Mouse (Mus musculus) thymus, adult 2 months (tissue): Measurements from ENCODE around the gene Wwox. TPM values are rescaled to one million over a fixed set of nuclear protein-coding genes. Genes with fewer than 3 reads are reported as not detected.

ENCODE experiments used
- DNase-seq: peaks from one replicate; pipeline ENCODE4 v3.0.0; 2021
- H3K27ac ChIP-seq: fragments of 200-500 bp; 2 replicates; pipeline ENCODE4 v1.5.1; 2012; ENCODE audit warnings: low read length, control low read depth; ENCODE audit not compliant: control insufficient read depth, insufficient read depth
- H3K27me3 ChIP-seq: fragments of 200-500 bp; 2 replicates; pipeline ENCODE4 v1.6.1; 2012; ENCODE audit warnings: mild to moderate bottlenecking, low read length, moderate library complexity, mixed read lengths; ENCODE audit not compliant: control insufficient read depth, insufficient read depth
- H3K36me3 ChIP-seq: fragments of 200-500 bp; 2 replicates; pipeline ENCODE4 v1.6.1; 2012; ENCODE audit warnings: mild to moderate bottlenecking, low read length, moderate library complexity; ENCODE audit not compliant: control insufficient read depth, insufficient read depth
- H3K4me1 ChIP-seq: fragments of 200-500 bp; replicated peaks from 2 replicates; pipeline ENCODE4 v1.6.1; 2012; ENCODE audit warnings: low read length; ENCODE audit not compliant: control insufficient read depth, insufficient read depth
- H3K4me3 ChIP-seq: fragments of 200-500 bp; 2 replicates; pipeline ENCODE4 v1.5.1; 2012; ENCODE audit warnings: mild to moderate bottlenecking, low read length, control low read depth, moderate library complexity; ENCODE audit not compliant: control insufficient read depth, insufficient read depth
- CTCF ChIP-seq: fragments of 200-500 bp; IDR thresholded peaks from 2 replicates; pipeline ENCODE4 v1.5.1; 2012; ENCODE audit warnings: mild to moderate bottlenecking, control low read depth, low read length, moderate library complexity, borderline replicate concordance; ENCODE audit not compliant: control insufficient read depth, poor library complexity, insufficient read depth; ENCODE audit errors: extremely low read depth
- POLR2A ChIP-seq: fragments of 200-500 bp; IDR thresholded peaks from 2 replicates; pipeline ENCODE4 v1.6.1; 2012; ENCODE audit warnings: mild to moderate bottlenecking, low read length, control low read depth, moderate library complexity; ENCODE audit not compliant: control insufficient read depth, poor library complexity, insufficient read depth; ENCODE audit errors: extremely low read depth
- WGBS: fragments of 180-500 bp; shearing (Covaris S2); methylation state at CpG from one replicate; pipeline ENCODE4 v1.1.7; 2018; 5-methylcytosine and 5-hydroxymethylcytosine counted together
- polyA plus RNA-seq: library from polyadenylated mRNA; depleted of rRNA; stranded (reverse); fragments of >200 nt; gene quantifications from 2 replicates; pipeline ENCODE4 v1.2.3, GENCODE M21; 2012

Wwox gene
- polyA plus RNA-seq, 1 experiment: 8.4 TPM

DNA sequence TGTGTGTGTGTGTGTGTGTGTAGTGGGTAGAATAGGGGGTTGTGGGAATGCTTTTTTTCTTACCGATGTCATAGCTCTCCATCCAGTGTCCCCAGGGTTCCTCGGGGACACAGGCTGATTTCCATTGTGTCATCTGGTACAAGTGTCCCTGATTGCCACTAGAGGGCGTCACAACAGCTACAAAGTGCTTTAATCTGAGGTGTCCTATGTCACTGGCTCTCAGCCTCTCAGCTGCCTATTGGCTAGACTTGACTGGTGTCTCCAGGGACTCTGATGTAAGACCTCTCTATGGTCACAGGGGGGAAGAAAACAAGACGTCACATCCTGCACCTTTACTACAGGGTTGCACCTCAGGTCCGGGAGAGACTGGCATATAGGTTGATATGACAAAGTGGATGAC is 363.7 kb downstream of the Wwox start:
- peaks cover 11% of the 10 kb centered on the region for H3K4me1 ChIP-seq
- no peak for DNase-seq
- H3K4me3 ChIP-seq: no peak overlapping the region
- no peak overlapping the region for H3K27ac ChIP-seq
- H3K27me3 ChIP-seq: no peaks in the 10 kb centered on the region
- no peak for TF ChIP-seq CTCF
- no peak for TF ChIP-seq POLR2A
- H3K36me3 ChIP-seq: no peaks in the 10 kb centered on the region
- WGBS: 64% methylated on average over 5 of the region's 5 CpGs

GRCm38 (mm10) chr8:114806826-114807420 is 367.5 kb downstream of the Wwox start:
- 97% methylated on average over 9 of the region's 9 CpGs for WGBS
- peaks cover 12% of the 10 kb centered on the region for H3K4me1 ChIP-seq
- no peak for DNase-seq
- no peak overlapping the region for H3K27ac ChIP-seq
- H3K27me3 ChIP-seq: no peaks in the 10 kb centered on the region
- no peaks in the 10 kb centered on the region for H3K36me3 ChIP-seq
- no peak for TF ChIP-seq CTCF
- TF ChIP-seq POLR2A: no peak
- H3K4me3 ChIP-seq: no peak overlapping the region

- Histone ChIP-seq H3K36me3 (no peaks in the 10 kb centered on the region), H3K4me3 (no peak overlapping the region), H3K27me3 (no peaks in the 10 kb centered on the region), H3K4me1 (peaks cover 6% of the 10 kb centered on the region), H3K27ac (no peak overlapping the region)
- 70% methylated on average over 22 of the region's 22 CpGs for WGBS
- no peak for DNase-seq
- TF ChIP-seq POLR2A: no peak
- no peak for TF ChIP-seq CTCF
Observed at GRCm38 (mm10) chr8:114807676-114808426, 368.4 kb downstream of the Wwox start.

DNA sequence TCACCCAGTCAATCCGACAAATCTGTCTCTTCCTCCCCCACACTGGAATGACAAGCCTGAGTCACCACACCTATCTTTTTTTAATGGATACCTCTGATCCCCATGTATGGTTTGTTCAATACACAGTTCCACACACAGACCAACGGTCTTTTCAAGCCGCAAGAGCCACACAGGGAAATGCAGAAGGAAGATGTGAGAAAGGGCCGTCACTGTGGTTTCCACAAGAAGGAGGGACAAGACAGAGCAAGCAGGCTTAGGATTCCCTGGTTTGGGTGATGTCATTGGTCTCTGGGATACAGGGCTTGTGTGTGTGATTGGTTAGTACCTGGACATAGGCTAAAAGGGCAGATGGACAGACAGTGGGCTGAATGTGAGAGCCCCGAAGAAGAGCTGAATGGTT is 371.0 kb downstream of the Wwox start:
- 43% methylated on average over 5 of the region's 5 CpGs for WGBS
- no peak overlapping the region for H3K4me3 ChIP-seq
- no peak for DNase-seq
- TF ChIP-seq CTCF: no peak
- no peak for TF ChIP-seq POLR2A
- H3K36me3 ChIP-seq: no peaks in the 10 kb centered on the region
- H3K27me3 ChIP-seq: no peaks in the 10 kb centered on the region
- peaks cover 16% of the 10 kb centered on the region for H3K4me1 ChIP-seq
- no peak overlapping the region for H3K27ac ChIP-seq

DNA sequence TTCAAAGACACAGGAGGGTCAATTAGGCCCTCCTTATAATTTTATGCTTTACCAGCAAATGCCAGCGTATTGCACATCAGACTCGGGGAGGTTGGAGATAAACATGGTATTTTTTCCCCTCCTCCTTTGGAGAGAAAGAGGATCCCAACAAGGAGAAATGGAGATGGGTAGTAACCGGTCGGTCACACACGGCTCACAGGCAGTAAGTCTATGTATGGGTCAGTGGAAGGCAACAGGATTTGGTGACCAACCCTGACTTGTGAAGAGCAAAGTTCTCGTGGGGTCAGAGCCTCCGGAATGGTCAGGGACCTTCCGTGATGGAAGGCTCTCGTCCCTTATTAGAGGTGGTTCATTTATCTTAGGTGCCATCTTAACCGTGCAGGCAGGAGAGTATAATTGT is 374.4 kb downstream of the Wwox start:
- 97% methylated on average over 10 of the region's 10 CpGs for WGBS
- H3K4me1 ChIP-seq: peaks cover 33% of the 10 kb centered on the region
- no peaks in the 10 kb centered on the region for H3K36me3 ChIP-seq
- no peak for DNase-seq
- H3K27ac ChIP-seq: no peak overlapping the region
- TF ChIP-seq CTCF (no peak), POLR2A (no peak)
- no peak overlapping the region for H3K4me3 ChIP-seq
- no peaks in the 10 kb centered on the region for H3K27me3 ChIP-seq

DNA sequence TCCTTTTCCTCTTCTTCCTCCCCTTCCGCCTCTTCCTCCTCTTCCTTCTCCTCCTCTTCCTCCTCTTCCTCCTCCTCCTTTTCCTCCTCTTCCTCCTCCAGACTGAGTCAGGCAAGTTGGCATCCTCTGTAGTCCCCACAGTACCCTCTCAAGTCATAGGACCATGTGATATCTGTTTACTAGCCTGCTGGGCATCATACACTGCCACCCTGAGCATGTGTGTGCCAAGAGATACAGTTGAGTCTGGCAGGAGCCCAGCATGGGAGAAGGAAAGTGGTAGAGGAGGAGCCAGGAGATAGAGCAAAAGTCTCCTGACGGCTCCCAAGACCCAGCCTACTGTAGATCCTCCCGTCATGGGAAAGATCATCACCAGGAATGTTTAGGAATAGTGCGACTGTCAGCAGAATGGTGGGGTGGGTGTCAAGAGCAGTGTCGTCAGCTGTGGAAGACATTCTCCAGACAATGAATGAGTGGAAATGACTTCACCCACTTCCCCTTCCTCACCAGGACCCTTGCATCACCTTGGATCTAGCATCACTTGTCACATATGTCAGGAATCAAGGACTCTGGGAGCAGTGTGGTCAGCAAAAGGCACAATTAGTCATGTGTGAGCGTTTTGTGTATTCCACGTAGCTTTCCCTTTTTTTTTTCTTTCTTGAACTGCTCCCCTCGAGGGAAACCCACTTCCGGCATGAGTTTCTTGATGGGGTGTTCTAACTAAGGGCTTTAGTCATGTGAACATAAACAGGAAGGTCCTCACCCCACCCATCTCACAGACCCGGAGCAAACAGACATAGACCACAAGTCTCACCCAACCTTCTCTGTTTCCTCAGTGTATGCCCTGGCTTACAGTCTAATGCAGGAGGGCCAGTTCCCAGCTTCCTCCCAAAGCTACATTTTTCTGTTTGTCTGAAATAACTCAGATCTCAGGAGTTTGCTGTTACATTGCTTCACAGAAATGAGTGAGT is 375.6 kb downstream of the Wwox start:
- WGBS: 35% methylated on average over 10 of the region's 10 CpGs
- peak; percentile 46 for DNase-seq
- Histone ChIP-seq H3K4me1 (peaks cover 39% of the 10 kb centered on the region), H3K27ac (no peak overlapping the region), H3K27me3 (no peaks in the 10 kb centered on the region), H3K4me3 (no peak overlapping the region), H3K36me3 (no peaks in the 10 kb centered on the region)
- no peak for TF ChIP-seq CTCF
- TF ChIP-seq POLR2A: no peak
